Mouse (Mus musculus) embryo, embryonic 9.5 days (tissue): Measurements from ENCODE around the gene Atp6v1d.

Experiments
- DNase-seq: peaks from one replicate; pipeline ENCODE4 v3.0.0-alpha.2; 2017; ENCODE audit errors: extremely low spot score

The Atp6v1d gene

GRCm38 (mm10) chr12:78794236-78794635, 67.2 kb downstream of the Atp6v1d start:
- no peak for DNase-seq

- no peak for DNase-seq
Measured at GRCm38 (mm10) chr12:78790791-78791190, 70.6 kb downstream of the Atp6v1d start.
